Mouse (Mus musculus): Measurements from ENCODE around the gene Gm12117. TPM values are rescaled to one million over a fixed set of nuclear protein-coding genes. Genes with fewer than 3 reads are reported as not detected.

The Gm12117 gene
- polyA plus RNA-seq, 1 experiment from 2014 or later = not detected

- no peak overlapping the region for H3K27ac ChIP-seq
- H3K4me3 ChIP-seq (replicated peaks) = no peak overlapping the region
- WGBS = 75% methylated on average over 5 of the region's 5 CpGs
- H3K9me3 ChIP-seq = no peaks in the 10 kb centered on the region
- H3K4me1 ChIP-seq (replicated peaks) = no peaks in the 10 kb centered on the region
- no peak overlapping the region for H3K9ac ChIP-seq
- ATAC-seq = no peak
- no peak overlapping the region for H3K4me2 ChIP-seq (replicated peaks)
- H3K36me3 ChIP-seq = no peaks in the 10 kb centered on the region
- no peaks in the 10 kb centered on the region for H3K27me3 ChIP-seq (replicated peaks)
Measured at GRCm38 (mm10) chr11:33232056-33232455, 44.5 kb downstream of the Gm12117 start.

- Histone ChIP-seq H3K4me3 (replicated peaks) (no peak overlapping the region), H3K9me3 (no peaks in the 10 kb centered on the region), H3K36me3 (no peaks in the 10 kb centered on the region), H3K4me2 (replicated peaks) (no peak overlapping the region), H3K9ac (no peak overlapping the region), H3K27me3 (replicated peaks) (no peaks in the 10 kb centered on the region), H3K27ac (no peak overlapping the region), H3K4me1 (replicated peaks) (no peaks in the 10 kb centered on the region)
- 83% methylated on average over 2 of the region's 2 CpGs for WGBS
- ATAC-seq = no peak
Measured at GRCm38 (mm10) chr11:33228186-33228585, 48.4 kb downstream of the Gm12117 start.

GRCm38 (mm10) chr11:33226516-33226915 lies 50.0 kb downstream of the Gm12117 start:
- no peaks in the 10 kb centered on the region for H3K27me3 ChIP-seq (replicated peaks)
- no peak overlapping the region for H3K4me2 ChIP-seq (replicated peaks)
- no peaks in the 10 kb centered on the region for H3K36me3 ChIP-seq
- WGBS = 74% methylated on average over 8 of the region's 8 CpGs
- no peak overlapping the region for H3K4me3 ChIP-seq (replicated peaks)
- no peak overlapping the region for H3K27ac ChIP-seq
- no peaks in the 10 kb centered on the region for H3K9me3 ChIP-seq
- H3K9ac ChIP-seq = no peak overlapping the region
- no peak for ATAC-seq
- 0 out of 2 replicates have a peak, but pooled peaks cover 3% of the 10 kb centered on the region for H3K4me1 ChIP-seq (replicated peaks)

Other genes with a start within 250 kb of the Gm12117 start
- gene Fgf18, start 129.3 kb downstream of the Gm12117 start, polyA plus RNA-seq (2015; fragmentation: Nextera tagmentation; extraction: Ambion mirVana) = 1.9 and 2.4 TPM in 2 replicates
- gene Npm1, start 113.5 kb downstream of the Gm12117 start, polyA plus RNA-seq (2015; fragmentation: Nextera tagmentation; extraction: Ambion mirVana) = 950 and 1,035 TPM in 2 replicates
- 0.21 and 0.26 TPM in 2 replicates for gene Tlx3, start 73.1 kb downstream of the Gm12117 start, polyA plus RNA-seq (2015; fragmentation: Nextera tagmentation; extraction: Ambion mirVana)
- 2.7 TPM in 2 replicates for gene Ranbp17, start 237.0 kb upstream of the Gm12117 start, polyA plus RNA-seq (2015; fragmentation: Nextera tagmentation; extraction: Ambion mirVana)

All from intestine, embryonic 15.5 days (tissue).